Comparison of ENCODE assay signal across 9 mouse cellular contexts in genomic region chr4:48470977-48471376, GRCm38 (mm10). TPM values are rescaled to one million over a fixed set of nuclear protein-coding genes. Genes with fewer than 3 reads are reported as not detected.
DNase-seq lines count a peak whose midpoint lies in the region; ATAC-seq and TF ChIP-seq lines count a peak whose summit lies in the region.
"Had no signal": no experiment of that assay in that cellular context is flagged by ENCODE, and none has a peak within 500 bp of the region (broad histone marks: within the 10 kb centered on the region; RNA-seq: fewer than 3 reads in every experiment).

No protein-coding gene starts in this region.

- no peak overlapping the region for H3K27ac ChIP-seq in hindbrain, embryonic 12.5 days
- no peak overlapping the region for H3K27ac ChIP-seq in hindbrain, embryonic 11.5 days (ENCODE audit: low read depth, low read length)
- no peak overlapping the region for H3K27ac ChIP-seq in embryonic facial prominence, embryonic 12.5 days
- no peak overlapping the region for H3K27ac ChIP-seq in hindbrain, postnatal 0 days
- H3K27ac ChIP-seq in midbrain, embryonic 13.5 days, result no peak overlapping the region

- H3K27me3 ChIP-seq in hindbrain, embryonic 12.5 days, result no peaks in the 10 kb centered on the region
- H3K27me3 ChIP-seq in hindbrain, embryonic 11.5 days (ENCODE audit: control insufficient read depth, insufficient read depth, low read length), result no peaks in the 10 kb centered on the region
- H3K27me3 ChIP-seq in embryonic facial prominence, embryonic 12.5 days, result no peaks in the 10 kb centered on the region
- no peaks in the 10 kb centered on the region for H3K27me3 ChIP-seq in hindbrain, postnatal 0 days (ENCODE audit: insufficient read depth, low read length)
- H3K27me3 ChIP-seq in midbrain, embryonic 13.5 days, result no peaks in the 10 kb centered on the region

- WGBS in hindbrain, embryonic 12.5 days, result 76% methylated on average over 1 of the region's 1 CpGs
- 92% methylated on average over 1 of the region's 1 CpGs for WGBS in hindbrain, embryonic 11.5 days
- WGBS in embryonic facial prominence, embryonic 12.5 days, result 36% methylated on average over 1 of the region's 1 CpGs
- 69% methylated on average over 1 of the region's 1 CpGs for WGBS in hindbrain, postnatal 0 days
- WGBS in midbrain, embryonic 13.5 days, result 47% methylated on average over 1 of the region's 1 CpGs

- peaks cover 19% of the 10 kb centered on the region for H3K4me1 ChIP-seq in hindbrain, embryonic 12.5 days
- peaks cover 3% of the 10 kb centered on the region; the same call in 1 of the 2 replicates for H3K4me1 ChIP-seq in hindbrain, embryonic 11.5 days (replicated peaks; ENCODE audit: control insufficient read depth, insufficient read depth, low read length)
- peaks cover 15% of the 10 kb centered on the region for H3K4me1 ChIP-seq in embryonic facial prominence, embryonic 12.5 days
- H3K4me1 ChIP-seq in hindbrain, postnatal 0 days (ENCODE audit: insufficient read depth, low read length), result peaks cover 4% of the 10 kb centered on the region; the same call in 1 of the 2 replicates
- H3K4me1 ChIP-seq in midbrain, embryonic 13.5 days (replicated peaks), result peaks cover 21% of the 10 kb centered on the region

- no peak overlapping the region for H3K4me3 ChIP-seq in hindbrain, embryonic 12.5 days
- H3K4me3 ChIP-seq in hindbrain, embryonic 11.5 days (ENCODE audit: low read depth, low read length), result no peak overlapping the region
- H3K4me3 ChIP-seq in embryonic facial prominence, embryonic 12.5 days, result no peak overlapping the region
- H3K4me3 ChIP-seq in hindbrain, postnatal 0 days (ENCODE audit: low read length), result no peak overlapping the region
- H3K4me3 ChIP-seq in midbrain, embryonic 13.5 days (replicated peaks), result no peak overlapping the region

- no peaks in the 10 kb centered on the region for H3K9me3 ChIP-seq in hindbrain, embryonic 12.5 days (replicated peaks)
- no peaks in the 10 kb centered on the region for H3K9me3 ChIP-seq in hindbrain, embryonic 11.5 days (ENCODE audit: control insufficient read depth, low read length)
- H3K9me3 ChIP-seq in embryonic facial prominence, embryonic 12.5 days, result no peaks in the 10 kb centered on the region
- H3K9me3 ChIP-seq in hindbrain, postnatal 0 days (ENCODE audit: low read length), result no peaks in the 10 kb centered on the region
- H3K9me3 ChIP-seq in midbrain, embryonic 13.5 days, result no peaks in the 10 kb centered on the region

- ATAC-seq in hindbrain, embryonic 12.5 days (ENCODE audit: low FRiP score), result no peak
- ATAC-seq in hindbrain, embryonic 11.5 days (ENCODE audit: low FRiP score), result no peak
- no peak for ATAC-seq in embryonic facial prominence, embryonic 12.5 days (ENCODE audit: insufficient number of reproducible peaks, insufficient read depth, low FRiP score, low TSS enrichment)
- no peak for ATAC-seq in hindbrain, postnatal 0 days
- ATAC-seq in midbrain, embryonic 13.5 days, result no peak
- ATAC-seq in megakaryocyte-erythroid progenitor cell, adult 5-6 weeks (replicated peaks; ENCODE audit: low FRiP score, low TSS enrichment, poor library complexity, severe bottlenecking), result no peak

- peaks cover 17% of the 10 kb centered on the region for H3K36me3 ChIP-seq in hindbrain, embryonic 12.5 days
- peaks cover 5% of the 10 kb centered on the region; the same call in 1 of the 2 replicates for H3K36me3 ChIP-seq in hindbrain, embryonic 11.5 days (ENCODE audit: control insufficient read depth, insufficient read depth, low read length)
- peaks cover 16% of the 10 kb centered on the region for H3K36me3 ChIP-seq in embryonic facial prominence, embryonic 12.5 days
- peaks cover 13% of the 10 kb centered on the region for H3K36me3 ChIP-seq in hindbrain, postnatal 0 days (ENCODE audit: insufficient read depth, low read length)
- peaks cover 16% of the 10 kb centered on the region for H3K36me3 ChIP-seq in midbrain, embryonic 13.5 days

- no peak for TF ChIP-seq CTCF in hindbrain, postnatal 0 days (IDR thresholded peaks at IDR 0.05; ENCODE audit: low read depth)

- DNase-seq in hindbrain, embryonic 11.5 days (ENCODE audit: low spot score), result no peak
- no peak for DNase-seq in hindbrain, postnatal 0 days (ENCODE audit: low spot score)
- no peak for DNase-seq in adrenal gland, postnatal 36 days
- no peak for DNase-seq in layer of hippocampus, adult 11-12 months (ENCODE audit: low spot score)
- DNase-seq: kidney, adult 11 months had no signal

- peak overlapping the region; percentile 47; the same call in 1 of the 2 replicates for H3K9ac ChIP-seq in hindbrain, embryonic 12.5 days
- no peak overlapping the region for H3K9ac ChIP-seq in hindbrain, embryonic 11.5 days (ENCODE audit: low read depth, low read length)
- no peak overlapping the region for H3K9ac ChIP-seq in embryonic facial prominence, embryonic 12.5 days
- H3K9ac ChIP-seq in hindbrain, postnatal 0 days (replicated peaks; ENCODE audit: low read length), result no peak overlapping the region
- H3K9ac ChIP-seq in midbrain, embryonic 13.5 days (replicated peaks), result peak overlapping the region; percentile 52; the same call in 1 of the 2 replicates

- H3K4me2 ChIP-seq in hindbrain, embryonic 12.5 days (replicated peaks), result 0 out of 2 replicates have a peak overlapping the region, but pooled peaks have one; percentile 0
- no peak overlapping the region for H3K4me2 ChIP-seq in hindbrain, embryonic 11.5 days (replicated peaks; ENCODE audit: low read depth, low read length)
- H3K4me2 ChIP-seq in embryonic facial prominence, embryonic 12.5 days (replicated peaks), result peak overlapping the region; percentile 55
- H3K4me2 ChIP-seq in hindbrain, postnatal 0 days (ENCODE audit: low read depth, low read length), result peak overlapping the region; percentile 94
- H3K4me2 ChIP-seq in midbrain, embryonic 13.5 days (replicated peaks), result peak overlapping the region; percentile 25; the same call in 1 of the 2 replicates

RNA-seq across cellular contexts. Expression of gene Tex10, which starts 2.3 kb away (rescaled TPM):
- polyA plus RNA-seq in hindbrain, embryonic 12.5 days (2016; fragmentation: Nextera tagmentation; extraction: Ambion mirVana), result 52.2 and 53.9 TPM in 2 replicates
- 75.3 and 75.4 TPM in 2 replicates for polyA plus RNA-seq in hindbrain, embryonic 11.5 days (2014; fragmentation: Nextera tagmentation; extraction: Ambion mirVana)
- 63.8 and 70.9 TPM in 2 replicates for polyA plus RNA-seq in embryonic facial prominence, embryonic 12.5 days (2016; fragmentation: Nextera tagmentation; extraction: Ambion mirVana)
- 21.5 and 24.2 TPM in 2 replicates for total RNA-seq in hindbrain, postnatal 0 days (2014; rRNA removed)
- 19.7 and 21.6 TPM in 2 replicates for polyA plus RNA-seq in hindbrain, postnatal 0 days (2015; fragmentation: Nextera tagmentation; extraction: Ambion mirVana)
- polyA plus RNA-seq in midbrain, embryonic 13.5 days (2015; fragmentation: Nextera tagmentation; extraction: Ambion mirVana), result 41.8 and 42.8 TPM in 2 replicates
- 10 to 100 TPM; 21.2 to 26.7 TPM for total RNA-seq in adrenal gland, postnatal 36 days (2021)
- 59.4 and 65.9 TPM in 2 replicates for total RNA-seq in megakaryocyte-erythroid progenitor cell, adult 5-6 weeks (2014; fragmentation: Nextera tagmentation)
- 61.5 and 94.7 TPM in 2 replicates for total RNA-seq in megakaryocyte-erythroid progenitor cell, adult 5-6 weeks (2017)

Comparison
In these comparisons a context has a peak if more than half of its experiments do, and no peak if none do; other contexts are left out.
1. H3K9ac ChIP-seq: peak in hindbrain, embryonic 12.5 days (single experiment) and midbrain, embryonic 13.5 days (single experiment); none in hindbrain, embryonic 11.5 days (single experiment), embryonic facial prominence, embryonic 12.5 days (single experiment) and hindbrain, postnatal 0 days (single experiment).